Mouse (Mus musculus) forebrain, embryonic 11.5 days (tissue): ENCODE measurements around the gene Tmem109. TPM values are rescaled to one million over a fixed set of nuclear protein-coding genes. Genes with fewer than 3 reads are reported as not detected.

Experiments
- ATAC-seq: fragments of 200-750 bp; cut with Nextera tagmentation; replicated peaks from 2 replicates; pipeline ENCODE4 v1.8.0; 2017; ENCODE audit warnings: moderate TSS enrichment; ENCODE audit not compliant: low FRiP score
- DNase-seq: peaks from one replicate; pipeline ENCODE4 v3.0.0-alpha.2; 2017; ENCODE audit warnings: low spot score
- H3K27ac ChIP-seq: fragments of 300-500 bp; sonication (generic); 2 replicates; pipeline ENCODE4 v1.5.1; 2014; ENCODE audit warnings: low read depth, low read length
- H3K27me3 ChIP-seq: fragments of 300-500 bp; sonication (generic); 2 replicates; pipeline ENCODE4 v1.6.1; 2014; ENCODE audit warnings: mild to moderate bottlenecking, low read length, mixed read lengths; ENCODE audit not compliant: control insufficient read depth, insufficient read depth
- H3K36me3 ChIP-seq: fragments of 300-500 bp; sonication (generic); 2 replicates; pipeline ENCODE4 v1.6.1; 2014; ENCODE audit warnings: mild to moderate bottlenecking, low read length, moderate library complexity, mixed read lengths; ENCODE audit not compliant: control insufficient read depth, insufficient read depth
- H3K4me1 ChIP-seq: fragments of 300-500 bp; sonication (generic); replicated peaks from 2 replicates; pipeline ENCODE4 v1.6.1; 2014; ENCODE audit warnings: low read length, mixed read lengths; ENCODE audit not compliant: control insufficient read depth, insufficient read depth
- H3K4me2 ChIP-seq: fragments of 300-500 bp; sonication (generic); 2 replicates; pipeline ENCODE4 v1.6.1; 2014; ENCODE audit warnings: low read depth, mild to moderate bottlenecking, low read length, moderate library complexity, mixed read lengths; ENCODE audit not compliant: severe bottlenecking
- H3K4me3 ChIP-seq: fragments of 300-500 bp; sonication (generic); 2 replicates; pipeline ENCODE4 v1.5.1; 2014; ENCODE audit warnings: low read depth, low read length
- H3K9ac ChIP-seq: fragments of 300-500 bp; sonication (generic); 2 replicates; pipeline ENCODE4 v1.6.1; 2014; ENCODE audit warnings: low read length
- H3K9me3 ChIP-seq: fragments of 300-500 bp; sonication (generic); 2 replicates; pipeline ENCODE4 v1.6.1; 2016; ENCODE audit warnings: low read length, mixed read lengths; ENCODE audit not compliant: control insufficient read depth
- WGBS: fragments of 180-500 bp; shearing (Covaris S2); extraction: QIAGEN DNeasy Blood & Tissue Kit; methylation state at CpG from one replicate; pipeline ENCODE4 v1.1.7; 2014; 5-methylcytosine and 5-hydroxymethylcytosine counted together
- polyA plus RNA-seq: library from polyadenylated mRNA; unstranded; fragments of >200 nt; fragmentation: Nextera tagmentation; extraction: Ambion mirVana; gene quantifications from 2 replicates; pipeline ENCODE4 v1.2.1, GENCODE M21; 2014

Tmem109 gene
- polyA plus RNA-seq, 1 experiment from 2014 or later: 44.3 TPM

GRCm38 (mm10) chr19:10878201-10878837, 3.5 kb downstream of the Tmem109 start:
- H3K4me1 ChIP-seq: peaks cover 7% of the 10 kb centered on the region
- H3K9ac ChIP-seq: no peak overlapping the region
- DNase-seq (no peak), ATAC-seq (no peak)
- H3K9me3 ChIP-seq: no peaks in the 10 kb centered on the region
- H3K27ac ChIP-seq: no peak overlapping the region
- no peaks in the 10 kb centered on the region for H3K27me3 ChIP-seq
- 88% methylated on average over 7 of the region's 7 CpGs for WGBS
- H3K4me2 ChIP-seq: no peak overlapping the region
- peaks cover 7% of the 10 kb centered on the region for H3K36me3 ChIP-seq
- H3K4me3 ChIP-seq: no peak overlapping the region

DNA sequence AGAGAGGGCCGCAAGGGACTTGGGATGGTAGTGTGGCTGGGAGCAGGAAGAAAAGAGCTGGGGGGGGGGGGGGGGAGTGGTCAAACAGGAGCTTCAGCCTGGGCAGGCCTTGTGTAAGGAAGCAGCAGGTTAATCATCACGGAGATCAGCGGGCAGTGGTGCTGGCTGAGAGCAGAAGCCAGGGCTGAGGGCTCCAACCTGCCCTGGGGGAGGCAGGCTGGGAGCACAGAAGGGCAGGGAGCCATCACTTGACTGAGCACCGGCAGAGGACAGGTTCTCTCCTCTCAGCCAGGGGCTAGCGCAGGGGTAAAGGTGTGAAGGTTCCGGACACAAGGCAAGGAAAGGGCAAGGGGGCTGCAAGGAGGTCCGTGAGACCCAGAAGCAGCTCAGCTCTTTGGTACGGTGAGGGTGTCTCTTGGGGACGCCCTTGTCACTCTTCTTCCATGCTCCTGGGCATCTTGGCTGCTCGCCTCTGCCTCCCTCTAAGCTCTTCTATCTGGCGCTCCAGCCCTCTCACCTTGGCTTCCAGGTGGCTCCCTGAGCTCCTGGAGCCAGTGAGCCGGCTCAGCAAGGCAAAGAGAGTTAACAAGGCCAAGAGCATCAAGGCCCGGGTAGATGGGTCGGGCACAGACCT, 10.4 kb downstream of the Tmem109 start:
- Histone ChIP-seq H3K4me3 (no peak overlapping the region), H3K27me3 (no peaks in the 10 kb centered on the region), H3K36me3 (peaks cover 11% of the 10 kb centered on the region), H3K27ac (no peak overlapping the region), H3K9me3 (no peaks in the 10 kb centered on the region), H3K9ac (no peak overlapping the region), H3K4me1 (peaks cover 7% of the 10 kb centered on the region; the same call in 1 of the 2 replicates), H3K4me2 (no peak overlapping the region)
- ATAC-seq (no peak), DNase-seq (no peak)
- 79% methylated on average over 14 of the region's 14 CpGs for WGBS

- ATAC-seq (no peak), DNase-seq (no peak)
- H3K4me1 ChIP-seq: peaks cover 7% of the 10 kb centered on the region; the same call in 1 of the 2 replicates
- no peaks in the 10 kb centered on the region for H3K27me3 ChIP-seq
- no peak overlapping the region for H3K27ac ChIP-seq
- 85% methylated on average over 3 of the region's 3 CpGs for WGBS
- no peaks in the 10 kb centered on the region for H3K9me3 ChIP-seq
- no peak overlapping the region for H3K4me2 ChIP-seq
- no peak overlapping the region for H3K4me3 ChIP-seq
- peaks cover 16% of the 10 kb centered on the region for H3K36me3 ChIP-seq
- H3K9ac ChIP-seq: no peak overlapping the region
Observed at GRCm38 (mm10) chr19:10870676-10871075, 11.1 kb downstream of the Tmem109 start.

DNA sequence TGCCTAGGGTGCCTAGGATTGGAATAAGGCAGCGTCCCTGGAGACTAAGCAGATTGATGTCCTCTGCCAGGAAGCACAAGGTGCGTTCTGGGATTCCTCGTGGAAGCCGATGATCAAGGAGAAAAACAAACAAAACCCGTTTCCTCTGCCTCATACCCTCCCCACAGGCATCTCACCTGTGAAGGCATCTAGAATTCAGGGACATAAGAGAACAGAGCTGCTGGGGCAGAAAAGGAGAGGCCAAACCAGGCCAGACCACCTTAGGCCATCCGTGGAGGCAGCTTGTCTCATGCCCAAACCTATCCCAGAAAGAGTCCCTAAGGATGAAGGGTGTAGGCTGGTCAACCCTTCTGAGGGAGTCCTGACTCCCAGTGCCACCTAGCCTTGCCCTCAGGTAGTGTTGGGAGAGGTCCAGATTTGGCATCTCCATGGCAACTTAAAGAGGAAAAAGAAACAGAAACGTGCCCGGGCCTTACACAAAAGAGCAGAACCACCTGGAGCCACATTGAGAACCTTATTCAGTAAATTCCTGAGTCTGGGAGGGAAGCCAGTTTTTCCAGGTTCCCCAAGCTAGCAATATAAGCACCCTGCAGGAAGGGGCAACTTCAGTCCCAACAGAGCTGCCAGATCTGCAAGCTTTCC, 11.8 kb downstream of the Tmem109 start, which contains the start of gene Tmem132a:
Gene Tmem132a (minus strand): TSS at position 55 of the 642 bp plus-strand sequence.
- no peak for DNase-seq
- WGBS: 3% methylated on average over 8 of the region's 8 CpGs
- peaks cover 20% of the 10 kb centered on the region for H3K36me3 ChIP-seq

GRCm38 (mm10) chr19:10869241-10869885, 12.4 kb downstream of the Tmem109 start:
- peak; percentile 91 for DNase-seq
- under 1% methylated on average over 41 of the region's 43 CpGs for WGBS
- Histone ChIP-seq H3K9me3 (no peaks in the 10 kb centered on the region), H3K9ac (peak overlapping the region; percentile 96), H3K36me3 (peaks cover 22% of the 10 kb centered on the region), H3K4me1 (peaks cover 7% of the 10 kb centered on the region; the same call in 1 of the 2 replicates), H3K27me3 (no peaks in the 10 kb centered on the region), H3K4me2 (peak overlapping the region; percentile 74), H3K27ac (peak overlapping the region; percentile 82), H3K4me3 (peak overlapping the region; percentile 86)
- peak; percentile 94 for ATAC-seq

More for the DNA sequence above, 11.8 kb downstream of the Tmem109 start, which contains the start of gene Tmem132a:
- Histone ChIP-seq H3K27ac (peak within 1 kb of the TSS; percentile 82), H3K4me3 (peak within 1 kb of the TSS; percentile 86), H3K9me3 (no peaks in the 10 kb centered on the region), H3K27me3 (no peaks in the 10 kb centered on the region), H3K9ac (peak within 1 kb of the TSS; percentile 96), H3K4me2 (peak within 1 kb of the TSS; percentile 74), H3K4me1 (peaks cover 7% of the 10 kb centered on the region; the same call in 1 of the 2 replicates)
- peak; percentile 32 for ATAC-seq

GRCm38 (mm10) chr19:10868623-10869141, 13.1 kb downstream of the Tmem109 start:
- Histone ChIP-seq H3K4me2 (peak overlapping the region; percentile 74), H3K4me3 (peak overlapping the region; percentile 86), H3K27ac (no peak overlapping the region), H3K9ac (peak overlapping the region; percentile 96), H3K9me3 (no peaks in the 10 kb centered on the region), H3K36me3 (peaks cover 22% of the 10 kb centered on the region), H3K4me1 (peaks cover 7% of the 10 kb centered on the region; the same call in 1 of the 2 replicates), H3K27me3 (no peaks in the 10 kb centered on the region)
- peak; percentile 42 for ATAC-seq
- WGBS: 1% methylated on average over 16 of the region's 17 CpGs
- no peak for DNase-seq

GRCm38 (mm10) chr19:10867946-10868622, 13.7 kb downstream of the Tmem109 start:
- Histone ChIP-seq H3K36me3 (peaks cover 21% of the 10 kb centered on the region), H3K9ac (peak overlapping the region; percentile 96), H3K27ac (no peak overlapping the region), H3K27me3 (no peaks in the 10 kb centered on the region), H3K9me3 (no peaks in the 10 kb centered on the region), H3K4me1 (peaks cover 7% of the 10 kb centered on the region; the same call in 1 of the 2 replicates), H3K4me3 (peak overlapping the region; percentile 86), H3K4me2 (peak overlapping the region; percentile 74)
- DNase-seq (no peak), ATAC-seq (no peak)
- WGBS: 36% methylated on average over 5 of the region's 5 CpGs
